Mouse (Mus musculus) liver, embryonic 14 days (tissue): Measurements from ENCODE around the gene Fam129c. TPM values are rescaled to one million over a fixed set of nuclear protein-coding genes. Genes with fewer than 3 reads are reported as not detected.

Experiments used
- polyA plus RNA-seq: library from polyadenylated mRNA; depleted of rRNA; stranded (reverse); fragments of >200 nt; gene quantifications from 2 replicates; pipeline ENCODE4 v1.2.3, GENCODE M21; 2012; rRNA removed

Fam129c gene
- 0.89 and 1.0 TPM in 2 replicates for polyA plus RNA-seq

GRCm38 (mm10) chr8:71597451-71597850 is at the start of gene Fam129c:
Fam129c (plus strand) TSS chr8:71597648.

DNA sequence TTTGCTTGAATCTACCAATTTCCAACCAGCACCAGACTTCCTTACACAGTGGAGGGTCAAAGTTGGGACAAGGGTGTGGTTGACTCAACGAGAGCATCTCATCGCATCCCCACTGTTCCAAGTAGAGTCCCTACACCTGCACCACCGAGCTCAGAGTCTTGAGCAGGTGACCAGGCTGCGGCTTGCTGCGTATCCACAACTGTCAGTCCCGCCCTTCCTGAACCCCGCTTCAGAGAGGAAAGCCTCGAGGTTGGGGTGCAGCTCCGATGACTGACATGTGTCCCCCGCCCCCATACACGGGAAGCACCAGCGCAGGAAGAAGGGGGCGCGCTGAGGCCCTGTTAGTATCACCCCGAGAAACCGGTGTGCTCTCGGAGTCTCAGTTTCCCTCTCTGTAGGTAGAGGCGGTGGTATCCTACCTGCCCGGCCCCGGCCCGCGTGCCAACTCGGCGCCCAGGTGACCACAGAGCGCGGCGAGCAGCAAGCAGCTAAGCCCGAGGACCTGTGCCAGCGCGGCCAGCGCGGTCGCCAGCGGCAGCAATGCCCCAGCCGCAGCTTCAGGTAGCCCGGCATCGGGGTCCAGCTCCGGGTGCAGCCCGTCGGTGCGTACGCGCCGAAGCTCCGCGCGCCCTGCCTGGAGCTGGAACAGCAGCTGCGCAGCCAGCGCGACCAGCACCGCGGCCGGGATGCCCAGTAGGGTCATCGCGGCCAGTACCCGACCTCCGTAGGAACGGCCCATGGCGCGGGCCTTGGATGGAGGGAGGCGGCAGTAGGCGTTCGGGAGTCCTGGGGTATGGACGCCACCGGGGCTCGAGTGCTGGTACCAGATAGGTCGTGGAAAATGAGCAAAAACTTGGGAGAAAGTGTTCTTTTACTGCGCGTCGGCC is 39.1 kb upstream of the Fam129c start, which contains the start of gene Tmem221:
Gene Tmem221 (minus strand): TSS at position 801 of the 887 bp plus-strand sequence.

GRCm38 (mm10) chr8:71566501-71566900 is 30.9 kb upstream of the Fam129c start, which contains the start of gene Nxnl1:
Nxnl1 (minus strand) TSS chr8:71566601.

DNA sequence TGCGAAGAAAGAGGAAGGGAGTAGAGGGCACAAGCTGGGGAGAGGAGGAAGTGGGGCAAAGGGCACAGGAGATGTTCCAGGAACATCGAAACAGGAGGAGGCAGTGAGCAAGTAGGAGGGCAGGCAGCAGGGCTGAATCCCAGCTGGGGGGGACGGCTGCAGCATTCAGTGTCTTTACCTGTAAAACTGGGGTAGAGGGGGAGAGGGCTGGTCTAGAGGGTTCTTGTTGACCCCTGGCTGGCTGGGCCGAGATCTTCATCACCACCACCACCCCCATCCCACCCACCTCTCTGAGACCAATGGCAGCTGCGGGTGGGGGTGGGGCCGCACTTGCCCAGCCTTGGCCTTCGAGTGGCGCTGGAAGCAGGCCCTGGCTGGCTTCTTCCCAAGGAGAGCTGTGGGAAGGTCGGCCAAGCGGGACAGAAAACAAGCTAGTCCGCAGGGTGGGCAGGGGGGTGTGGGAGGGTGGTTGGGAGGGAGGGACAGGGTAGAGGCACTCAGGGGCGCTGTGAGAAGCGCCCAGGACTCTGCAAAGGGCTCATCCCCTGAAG is 29.0 kb upstream of the Fam129c start, which contains the start of gene Slc27a1:
Gene Slc27a1 (plus strand): TSS at position 496 of the 551 bp plus-strand sequence.

GRCm38 (mm10) chr8:71591471-71592373 is 5.7 kb upstream of the Fam129c start, which contains the start of gene Pgls:
Pgls (plus strand) TSS chr8:71592176.

DNA sequence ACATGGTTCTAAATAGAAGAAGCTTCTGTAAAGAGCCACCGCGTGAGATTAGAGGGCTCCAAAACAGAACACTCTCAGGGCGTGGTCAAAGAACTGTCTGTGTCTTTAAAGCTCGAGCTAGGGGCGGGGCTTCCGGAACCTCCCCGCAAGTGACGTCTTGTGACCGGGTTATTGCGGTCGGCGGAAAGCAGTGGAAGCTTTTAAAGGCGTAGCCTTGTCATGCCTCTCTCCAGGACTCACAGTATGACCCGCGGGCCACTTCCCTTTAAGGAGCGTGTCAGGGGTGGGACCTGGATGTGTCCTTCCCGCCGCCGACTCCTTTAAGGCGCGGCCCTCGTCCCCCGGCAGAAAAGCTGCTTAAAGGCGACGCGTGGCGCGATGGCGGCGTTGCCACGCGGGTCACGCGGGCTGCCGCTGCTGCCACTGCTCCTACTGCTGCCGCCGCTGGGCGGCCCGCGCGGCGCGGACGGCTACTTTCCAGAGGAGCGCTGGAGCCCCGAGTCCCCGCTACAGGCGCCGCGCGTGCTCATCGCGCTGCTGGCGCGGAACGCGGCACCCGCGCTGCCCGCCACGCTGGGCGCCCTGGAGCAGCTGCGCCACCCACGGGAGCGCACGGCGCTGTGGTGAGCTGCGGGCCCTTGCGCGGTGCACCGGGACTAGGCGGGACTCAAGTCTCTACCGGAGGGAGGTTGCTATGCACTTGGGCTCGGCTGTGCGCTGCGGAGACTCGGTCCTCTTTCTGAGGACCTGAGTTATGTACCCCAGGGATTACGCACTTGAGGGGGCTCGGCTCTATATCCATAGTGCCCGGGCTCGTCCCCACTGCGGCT is 13.6 kb downstream of the Fam129c start, which contains the start of gene Colgalt1:
Gene Colgalt1 (plus strand): TSS at position 177 of the 830 bp plus-strand sequence.

Other genes starting within 250 kb of the Fam129c start
- gene Use1, start 230.8 kb upstream of the Fam129c start, polyA plus RNA-seq, result 53.8 and 56.8 TPM in 2 replicates
- gene Ocel1, start 226.3 kb upstream of the Fam129c start, polyA plus RNA-seq, result 3.0 and 3.1 TPM in 2 replicates
- gene Nr2f6, start 215.7 kb upstream of the Fam129c start, polyA plus RNA-seq, result 15.0 and 18.0 TPM in 2 replicates
- gene Ushbp1, start 201.8 kb upstream of the Fam129c start, polyA plus RNA-seq, result 3.0 and 3.2 TPM in 2 replicates
- 51.3 and 56.2 TPM in 2 replicates for gene Babam1, start 200.8 kb upstream of the Fam129c start, polyA plus RNA-seq
- gene Ankle1, start 191.6 kb upstream of the Fam129c start, polyA plus RNA-seq, result 45.6 and 52.2 TPM in 2 replicates
- 6.4 and 6.5 TPM in 2 replicates for gene Abhd8, start 134.0 kb upstream of the Fam129c start, polyA plus RNA-seq
- 39.4 and 44.7 TPM in 2 replicates for gene Mrpl34, start 132.7 kb upstream of the Fam129c start, polyA plus RNA-seq
- gene Dda1, start 128.4 kb upstream of the Fam129c start, polyA plus RNA-seq, result 21.8 and 25.0 TPM in 2 replicates
- gene Ano8, start 111.7 kb upstream of the Fam129c start, polyA plus RNA-seq, result 1.3 and 1.8 TPM in 2 replicates
- 8.4 and 8.9 TPM in 2 replicates for gene Gtpbp3, start 109.5 kb upstream of the Fam129c start, polyA plus RNA-seq
- 15.8 TPM in 2 replicates for gene Plvap, start 85.9 kb upstream of the Fam129c start, polyA plus RNA-seq
- 0.12 and 0.18 TPM in 2 replicates for gene Ccdc194, start 71.9 kb upstream of the Fam129c start, polyA plus RNA-seq
- gene Bst2, start 60.2 kb upstream of the Fam129c start, polyA plus RNA-seq, result 47.6 and 62.9 TPM in 2 replicates
- gene Mvb12a, start 54.7 kb upstream of the Fam129c start, polyA plus RNA-seq, result 24.0 and 26.3 TPM in 2 replicates
- 0.17 and 0.28 TPM in 2 replicates for gene Tmem221, start 38.8 kb upstream of the Fam129c start, polyA plus RNA-seq
- gene Nxnl1, start 31.0 kb upstream of the Fam129c start, polyA plus RNA-seq, result not detected in 2 replicates
- 1.6 and 1.9 TPM in 2 replicates for gene Slc27a1, start 28.8 kb upstream of the Fam129c start, polyA plus RNA-seq
- 40.2 and 45.8 TPM in 2 replicates for gene Pgls, start 5.5 kb upstream of the Fam129c start, polyA plus RNA-seq
- 30.1 and 32.1 TPM in 2 replicates for gene Colgalt1, start 13.3 kb downstream of the Fam129c start, polyA plus RNA-seq
- gene Unc13a, start 74.1 kb downstream of the Fam129c start, polyA plus RNA-seq, result 0.08 and 0.20 TPM in 2 replicates
- 3.4 and 4.0 TPM in 2 replicates for gene Jak3, start 78.6 kb downstream of the Fam129c start, polyA plus RNA-seq
- gene Insl3, start 91.6 kb downstream of the Fam129c start, polyA plus RNA-seq, result 0.70 and 1.2 TPM in 2 replicates
- gene B3gnt3, start 104.1 kb downstream of the Fam129c start, polyA plus RNA-seq, result 1.7 and 1.9 TPM in 2 replicates
- gene Fcho1, start 128.1 kb downstream of the Fam129c start, polyA plus RNA-seq, result 21.1 and 24.4 TPM in 2 replicates